Mouse (Mus musculus) kidney, postnatal 36 days (tissue): ENCODE measurements around the gene Rtl3.
A peak's percentile ranks its signal among the peaks of the same experiment; 100 is the strongest.

Experiments used
- DNase-seq, 2 experiments: peaks; one replicate each; pipeline ENCODE4 v3.0.0; 2021 to 2022; ENCODE audit warnings: mixed read lengths in 2 of 2

Rtl3 gene

DNA sequence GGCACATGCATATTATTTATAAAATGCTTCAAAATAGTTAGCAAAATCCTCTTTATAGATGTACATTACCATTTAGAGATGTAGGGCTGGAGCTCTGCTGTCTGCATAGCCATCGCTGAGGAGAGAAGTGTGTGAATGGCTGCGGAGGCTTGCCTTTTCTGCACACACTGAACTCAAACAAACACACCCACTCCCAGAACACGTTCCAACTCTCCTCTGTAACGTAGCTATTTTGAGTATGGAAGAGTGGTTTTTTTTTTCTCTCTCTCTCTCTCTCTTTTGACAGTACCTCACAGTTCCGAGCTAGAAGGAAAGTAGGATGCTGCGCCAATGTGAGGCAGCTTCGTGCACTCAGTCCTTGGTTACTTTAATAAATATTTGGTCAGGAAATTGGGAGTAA lies at the start of gene Rtl3:
Rtl3 (minus strand) TSS at position 236 of the 400 bp plus-strand sequence.
- DNase-seq, result no peak

DNA sequence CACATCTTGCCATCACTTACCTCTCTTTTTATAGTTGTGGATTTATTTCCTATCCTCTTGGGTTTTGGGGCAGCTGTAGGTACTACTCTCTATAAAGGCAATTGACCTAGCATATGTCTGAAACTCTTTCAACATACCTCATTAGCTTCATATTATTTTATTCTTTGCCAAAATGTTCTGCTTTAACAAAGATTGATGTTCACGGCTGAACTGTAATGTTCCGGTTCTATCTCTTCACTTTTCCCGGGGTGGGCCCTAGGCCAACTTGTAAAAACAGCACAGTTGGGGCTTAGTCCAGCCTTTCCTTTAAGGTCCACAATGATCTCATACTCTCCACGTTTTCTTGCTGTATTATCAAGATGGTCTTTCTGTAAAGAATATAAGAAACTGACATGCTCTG lies 31.9 kb upstream of the Rtl3 start:
- peak in 1 of 2 experiments; percentile 0 for DNase-seq

DNA sequence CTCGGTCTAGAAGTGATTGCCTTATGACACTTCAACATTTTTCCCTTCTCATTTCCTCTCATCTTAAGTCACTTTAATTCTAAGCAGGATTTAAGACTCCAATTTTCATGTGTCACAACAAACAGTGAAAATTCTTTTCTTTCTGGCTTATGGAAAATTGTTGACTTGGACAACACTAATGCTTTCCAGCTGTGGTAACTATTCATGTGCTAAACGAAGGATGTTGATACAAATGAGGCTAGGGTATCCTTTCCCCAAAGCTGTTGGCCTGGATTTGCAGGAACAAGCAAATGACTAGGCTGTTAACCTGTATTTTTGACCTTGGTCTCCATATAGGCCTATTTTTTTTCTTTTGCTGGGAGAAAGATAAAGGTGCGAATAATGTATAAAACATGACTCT lies 31.4 kb upstream of the Rtl3 start:
- DNase-seq, result no peak

DNA sequence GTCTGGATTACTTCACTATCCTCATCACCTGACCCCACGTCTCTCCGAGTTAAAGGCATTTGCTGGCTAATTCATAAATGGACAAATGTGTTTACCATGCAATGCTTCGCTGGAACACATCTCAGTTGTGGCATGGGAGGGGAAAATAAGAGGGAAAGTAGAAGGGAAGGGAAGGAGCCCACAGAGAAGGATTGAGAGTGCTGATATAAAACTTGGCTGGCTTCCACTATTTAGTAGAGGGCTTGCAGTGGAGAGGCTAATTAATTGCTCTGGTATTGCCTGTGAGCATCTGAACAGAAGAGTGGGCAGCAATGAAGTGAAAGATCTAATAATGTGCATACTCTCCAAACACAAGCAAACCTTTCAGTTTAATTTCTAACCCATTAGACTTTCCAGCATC lies 31.0 kb upstream of the Rtl3 start:
- DNase-seq, result no peak

DNA sequence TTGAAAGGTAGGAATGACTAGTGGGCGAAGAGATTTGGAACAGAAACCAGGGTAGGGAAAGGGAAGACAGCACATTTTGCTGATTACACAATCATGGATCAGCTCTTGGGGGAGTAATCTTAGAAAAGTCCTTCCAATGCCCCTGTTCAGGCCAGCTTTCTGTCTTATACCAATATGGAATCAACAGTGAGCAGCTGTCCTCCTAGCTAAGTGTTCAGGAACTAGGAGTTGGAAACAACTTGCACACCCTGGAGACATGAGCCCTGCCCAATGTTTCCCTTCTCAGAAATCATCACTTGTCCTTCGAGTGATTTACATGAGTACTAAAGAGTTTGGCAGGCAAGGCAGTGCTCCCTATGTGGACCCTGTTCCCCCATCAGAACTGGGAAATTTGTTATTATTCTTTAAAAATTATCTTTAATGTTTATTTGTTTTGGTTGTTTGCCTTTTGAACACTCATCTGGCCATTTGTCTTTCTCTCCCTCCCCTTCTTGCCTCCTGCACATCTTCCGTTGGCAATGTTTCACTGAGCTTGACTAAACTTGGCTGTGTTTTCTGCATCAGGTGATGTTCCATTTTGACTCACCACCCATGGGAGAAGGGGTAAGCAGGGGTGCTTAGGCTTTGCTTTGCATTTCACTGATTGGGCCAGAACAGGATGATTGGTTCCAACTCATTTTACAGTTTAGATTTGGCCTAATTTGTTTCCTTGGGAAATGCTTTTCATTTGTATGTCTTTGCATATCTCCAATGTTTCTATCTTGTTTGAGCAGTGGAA lies 13.3 kb upstream of the Rtl3 start:
- DNase-seq, result no peak

DNA sequence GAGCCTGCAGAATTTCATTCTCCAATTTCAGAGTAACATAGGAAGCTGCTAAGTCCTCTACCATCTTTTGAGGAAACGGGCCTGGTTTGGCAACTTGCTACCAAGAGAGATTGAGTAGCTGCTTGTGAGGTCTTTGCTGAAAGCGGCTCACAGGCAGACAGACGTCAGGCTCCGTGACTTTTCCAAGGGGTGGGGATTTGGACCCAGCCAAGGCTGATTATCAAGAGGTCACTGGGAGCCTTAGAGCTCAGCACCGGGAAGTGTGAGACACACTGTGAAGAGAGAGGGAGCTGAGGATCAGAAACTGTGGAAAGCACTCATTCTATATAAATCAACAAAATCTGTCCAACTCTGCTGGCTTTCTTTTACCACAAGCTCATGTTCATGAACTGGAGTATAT lies 853 bp downstream of the Rtl3 start:
- DNase-seq, result no peak

DNA sequence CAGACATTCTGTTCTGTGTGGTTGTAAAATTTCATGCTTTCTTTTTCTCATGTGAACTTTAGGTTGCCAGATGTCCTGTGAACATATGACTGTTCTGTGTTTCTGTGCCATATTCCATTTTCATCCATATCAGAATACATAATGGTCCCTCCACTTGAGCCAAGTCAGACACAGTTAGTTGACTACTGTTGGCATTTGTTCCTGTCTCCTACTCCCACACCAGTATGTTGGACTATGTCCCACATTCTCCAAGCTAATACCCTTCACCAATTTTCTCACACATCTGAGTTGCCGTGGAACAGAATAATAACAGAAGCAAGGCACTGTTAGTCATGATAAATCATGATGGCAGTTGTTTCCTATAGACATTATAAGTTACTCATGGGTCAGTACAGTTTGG lies 9.9 kb downstream of the Rtl3 start:
- no peak for DNase-seq

DNA sequence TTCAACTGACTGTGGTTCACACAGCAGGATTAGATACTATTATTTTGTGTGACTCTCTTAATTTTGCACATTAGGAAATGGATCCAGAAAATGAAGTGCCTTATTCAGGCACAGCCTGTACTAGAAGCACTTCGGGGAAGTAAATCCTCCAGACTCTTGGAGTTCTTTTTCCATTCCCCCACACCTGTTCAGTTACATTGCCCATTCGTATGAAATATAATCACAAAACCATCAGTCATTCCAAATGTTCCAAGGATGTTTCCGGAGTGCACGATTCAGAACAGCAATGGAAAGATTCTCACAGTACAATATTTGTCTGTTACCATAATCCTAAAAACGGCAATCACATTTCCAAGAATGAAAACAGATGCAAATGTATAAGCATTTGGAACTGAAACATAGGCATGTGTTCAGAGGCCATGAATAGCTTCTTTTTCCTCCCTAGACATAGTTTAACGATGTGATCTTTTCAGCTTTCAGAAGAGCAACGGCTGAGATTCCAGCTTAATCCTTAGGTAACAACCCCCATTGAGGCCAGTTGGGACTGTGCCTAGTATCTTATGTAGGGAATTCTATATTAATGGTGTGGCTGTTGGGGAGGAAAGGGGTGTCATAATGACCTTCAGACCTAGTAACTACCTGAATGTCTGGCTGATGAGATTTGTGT lies 30.8 kb downstream of the Rtl3 start:
- DNase-seq, result no peak

DNA sequence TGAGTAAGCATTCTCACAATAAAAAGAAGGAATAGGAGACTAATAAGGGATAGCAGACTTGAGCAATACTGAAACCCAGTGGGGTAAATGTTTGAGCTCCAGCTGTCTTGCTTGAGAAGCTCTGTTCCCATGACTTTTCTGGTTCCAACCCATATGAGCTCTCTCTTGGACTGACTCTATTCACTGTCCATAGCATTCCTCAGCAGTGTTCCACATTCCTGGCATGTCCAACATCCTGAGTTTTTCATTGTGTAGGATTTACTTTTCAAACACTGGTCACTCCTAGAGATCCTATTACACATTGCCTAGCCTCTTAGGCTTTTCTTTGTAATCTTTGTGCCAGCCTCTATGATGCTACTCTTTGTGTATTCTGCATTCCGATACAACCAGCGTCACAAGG lies 36.1 kb downstream of the Rtl3 start:
- no peak for DNase-seq

DNA sequence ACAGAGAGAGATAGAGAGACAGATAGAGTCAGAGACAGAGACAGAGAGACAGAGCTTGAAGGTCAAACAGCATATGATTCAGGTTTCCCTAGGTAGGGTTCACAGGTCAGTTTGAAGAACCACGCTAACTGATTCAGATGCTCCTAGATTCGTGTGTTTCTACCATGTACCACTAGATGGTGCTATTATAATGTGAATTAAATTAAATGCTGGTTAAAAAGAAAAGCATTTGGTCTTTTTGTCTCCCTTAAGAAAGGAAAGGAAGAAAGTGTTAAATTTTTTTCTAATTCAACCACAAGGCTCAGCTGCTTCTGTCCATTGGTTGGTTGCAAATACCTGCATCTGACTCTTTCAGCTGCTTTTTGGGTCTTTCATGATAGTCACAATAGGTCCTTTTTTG lies 45.8 kb downstream of the Rtl3 start:
- peak in 1 of 2 experiments; percentile 3 for DNase-seq
